Comparison of ENCODE assay signal across 25 mouse cellular contexts in the genomic region with DNA sequence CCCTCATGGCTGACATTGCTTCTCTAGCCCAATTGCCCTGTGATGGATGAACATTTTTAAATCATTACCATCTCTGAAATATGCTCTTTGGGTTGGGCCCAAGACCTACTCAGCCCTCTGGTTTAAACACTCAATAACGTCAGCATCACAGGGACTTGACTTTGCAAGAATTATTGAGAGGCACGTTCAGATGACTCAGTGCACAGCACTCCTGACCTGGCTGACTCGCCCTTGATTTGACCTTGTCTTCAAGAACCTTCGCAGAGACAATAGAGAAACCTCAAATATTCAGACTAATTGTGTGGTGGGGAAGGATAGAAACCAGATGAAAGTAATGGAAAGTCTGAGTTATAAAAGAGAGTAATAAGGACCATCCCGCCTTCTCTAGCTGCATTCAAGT.
DNase-seq lines count a peak whose midpoint lies in the region; ATAC-seq and TF ChIP-seq lines count a peak whose summit lies in the region.
"Had no signal": no experiment of that assay in that cellular context is flagged by ENCODE, and none has a peak within 500 bp of the region (broad histone marks: within the 10 kb centered on the region; RNA-seq: fewer than 3 reads in every experiment).

No protein-coding gene starts in this region.

- no peak overlapping the region for H3K4me2 ChIP-seq in limb, embryonic 14.5 days (replicated peaks; ENCODE audit: low read depth, low read length, severe bottlenecking)
- no peak overlapping the region for H3K4me2 ChIP-seq in hindbrain, embryonic 11.5 days (replicated peaks; ENCODE audit: low read depth, low read length)
- H3K4me2 ChIP-seq: embryonic facial prominence, embryonic 15.5 days; hindbrain, embryonic 14.5 days; limb, embryonic 13.5 days; liver, embryonic 13.5 days; midbrain, embryonic 13.5 days had no signal

- no peak overlapping the region for H3K9ac ChIP-seq in limb, embryonic 14.5 days (ENCODE audit: low read depth, low read length, severe bottlenecking)
- no peak overlapping the region for H3K9ac ChIP-seq in hindbrain, embryonic 11.5 days (ENCODE audit: low read depth, low read length)
- H3K9ac ChIP-seq: embryonic facial prominence, embryonic 15.5 days; forebrain, postnatal 0 days; hindbrain, embryonic 14.5 days; limb, embryonic 13.5 days; liver, embryonic 13.5 days; midbrain, embryonic 13.5 days had no signal

- no peak for TF ChIP-seq POLR2A in limb, embryonic 14.5 days (IDR thresholded peaks at IDR 0.05; ENCODE audit: borderline replicate concordance, extremely low read depth, insufficient read depth, insufficient read length)

- H3K9me3 ChIP-seq in limb, embryonic 14.5 days (ENCODE audit: control insufficient read depth, low read length): no peaks in the 10 kb centered on the region
- H3K9me3 ChIP-seq in limb, embryonic 10.5 days (replicated peaks): no peaks in the 10 kb centered on the region
- no peaks in the 10 kb centered on the region for H3K9me3 ChIP-seq in hindbrain, embryonic 11.5 days (ENCODE audit: control insufficient read depth, low read length)
- H3K9me3 ChIP-seq: embryonic facial prominence, embryonic 15.5 days; limb, embryonic 13.5 days; liver, embryonic 13.5 days had no signal

- H3K27me3 ChIP-seq in limb, embryonic 14.5 days (ENCODE audit: control insufficient read depth, insufficient read depth, low read length): no peaks in the 10 kb centered on the region
- no peaks in the 10 kb centered on the region for H3K27me3 ChIP-seq in limb, embryonic 10.5 days (ENCODE audit: low read depth, poor library complexity, severe bottlenecking)
- H3K27me3 ChIP-seq in hindbrain, embryonic 11.5 days (ENCODE audit: control insufficient read depth, insufficient read depth, low read length): no peaks in the 10 kb centered on the region
- H3K27me3 ChIP-seq: embryonic facial prominence, embryonic 15.5 days; limb, embryonic 13.5 days; liver, embryonic 13.5 days; midbrain, embryonic 13.5 days had no signal

- peaks cover 18% of the 10 kb centered on the region for H3K4me1 ChIP-seq in limb, embryonic 14.5 days (ENCODE audit: control insufficient read depth, insufficient read depth, low read length)
- H3K4me1 ChIP-seq in limb, embryonic 10.5 days: peaks cover 51% of the 10 kb centered on the region
- no peaks in the 10 kb centered on the region for H3K4me1 ChIP-seq in hindbrain, embryonic 11.5 days (replicated peaks; ENCODE audit: control insufficient read depth, insufficient read depth, low read length)
- H3K4me1 ChIP-seq: embryonic facial prominence, embryonic 15.5 days; liver, embryonic 13.5 days; midbrain, embryonic 13.5 days had no signal

- no peak overlapping the region for H3K4me3 ChIP-seq in limb, embryonic 14.5 days (replicated peaks; ENCODE audit: low read length)
- H3K4me3 ChIP-seq in limb, embryonic 10.5 days: no peak overlapping the region
- no peak overlapping the region for H3K4me3 ChIP-seq in hindbrain, embryonic 11.5 days (ENCODE audit: low read depth, low read length)
- H3K4me3 ChIP-seq: embryonic facial prominence, embryonic 15.5 days; gastrocnemius, adult 2 months; layer of hippocampus, adult 2 months; limb, embryonic 13.5 days; liver, embryonic 13.5 days; midbrain, embryonic 13.5 days had no signal

- ATAC-seq in limb, embryonic 14.5 days (ENCODE audit: low FRiP score, low read depth): no peak
- ATAC-seq in hindbrain, embryonic 11.5 days (ENCODE audit: low FRiP score): no peak
- ATAC-seq: forebrain, postnatal 0 days; inflammation-experienced regulatory T-cells, adult 6 months; midbrain, embryonic 13.5 days had no signal

- 38% methylated on average over 5 of the region's 5 CpGs for WGBS in limb, embryonic 14.5 days
- 30% methylated on average over 5 of the region's 5 CpGs for WGBS in limb, embryonic 10.5 days
- 80% methylated on average over 5 of the region's 5 CpGs for whole genome bisulfite sequencing in hindbrain, embryonic 11.5 days

- peak; percentile 39 for DNase-seq in limb, embryonic 14.5 days (ENCODE audit: low spot score)
- DNase-seq in limb, embryonic 10.5 days (ENCODE audit: low spot score): no peak
- peak; percentile 92 for DNase-seq in NIH3T3 (ENCODE audit: low read depth)
- peak; percentile 8 for DNase-seq in adrenal gland, postnatal 25 days
- no peak for DNase-seq in kidney, adult 11 months
- no peak for DNase-seq in layer of hippocampus, adult 8-10 months (ENCODE audit: low spot score in 2 of 2)
- DNase-seq in hindbrain, embryonic 11.5 days (ENCODE audit: low spot score): no peak
- DNase-seq: cerebellum, adult 11 months; cerebellum, adult 9-11 months; forebrain, postnatal 0 days; gastrocnemius, adult 2 months; kidney, adult 9 months; kidney, postnatal 25 days; layer of hippocampus, postnatal 36 days; liver, embryonic 13.5 days; lung, adult 2 months; lung, postnatal 14 days; right cerebral cortex, postnatal 14 days had no signal

- no peak overlapping the region for H3K27ac ChIP-seq in limb, embryonic 14.5 days (replicated peaks; ENCODE audit: low read depth, low read length)
- no peak overlapping the region; the same call in 1 of the 2 replicates for H3K27ac ChIP-seq in limb, embryonic 10.5 days
- H3K27ac ChIP-seq in hindbrain, embryonic 11.5 days (ENCODE audit: low read depth, low read length): no peak overlapping the region
- H3K27ac ChIP-seq: embryonic facial prominence, embryonic 15.5 days; gastrocnemius, adult 2 months; hindbrain, embryonic 14.5 days; layer of hippocampus, adult 2 months; limb, embryonic 13.5 days; liver, embryonic 13.5 days; midbrain, embryonic 13.5 days; stomach, postnatal 0 days had no signal

- no peaks in the 10 kb centered on the region for H3K36me3 ChIP-seq in limb, embryonic 14.5 days (ENCODE audit: control insufficient read depth, insufficient read depth, low read length)
- no peaks in the 10 kb centered on the region for H3K36me3 ChIP-seq in limb, embryonic 10.5 days
- no peaks in the 10 kb centered on the region for H3K36me3 ChIP-seq in hindbrain, embryonic 11.5 days (ENCODE audit: control insufficient read depth, insufficient read depth, low read length)
- H3K36me3 ChIP-seq: embryonic facial prominence, embryonic 15.5 days; limb, embryonic 13.5 days; liver, embryonic 13.5 days; midbrain, embryonic 13.5 days had no signal

Comparison
In these comparisons a context has a peak if more than half of its experiments do, and no peak if none do; other contexts are left out.
1. DNase-seq: peak in limb, embryonic 14.5 days (single experiment), NIH3T3 (single experiment) and adrenal gland, postnatal 25 days (single experiment); none in limb, embryonic 10.5 days (single experiment), kidney, adult 11 months (single experiment), layer of hippocampus, adult 8-10 months (0 of 2) and hindbrain, embryonic 11.5 days (single experiment).